40 mouse cellular contexts compared by ENCODE assay signal in genomic region chr13:56444996-56445395, GRCm38 (mm10). TPM values are rescaled to one million over a fixed set of nuclear protein-coding genes. Genes with fewer than 3 reads are reported as not detected.
"Had no signal": no experiment of that assay in that cellular context is flagged by ENCODE, and none has a peak within 500 bp of the region (broad histone marks: within the 10 kb centered on the region; RNA-seq: fewer than 3 reads in every experiment).

No protein-coding gene starts in this region.

- ATAC-seq: forebrain, embryonic 13.5 days; forebrain, embryonic 14.5 days; forebrain, embryonic 15.5 days; forebrain, embryonic 16.5 days; forebrain, postnatal 0 days had no signal

- H3K4me1 ChIP-seq: forebrain, embryonic 10.5 days had no signal

- H3K9ac ChIP-seq: embryonic facial prominence, embryonic 12.5 days; embryonic facial prominence, embryonic 13.5 days; embryonic facial prominence, embryonic 15.5 days; forebrain, embryonic 12.5 days; forebrain, embryonic 13.5 days; forebrain, embryonic 15.5 days; forebrain, postnatal 0 days had no signal

- H3K36me3 ChIP-seq: embryonic facial prominence, embryonic 10.5 days; embryonic facial prominence, embryonic 12.5 days; embryonic facial prominence, embryonic 13.5 days; embryonic facial prominence, embryonic 15.5 days; forebrain, embryonic 10.5 days; forebrain, embryonic 12.5 days; forebrain, embryonic 15.5 days had no signal

- H3K27ac ChIP-seq: embryonic facial prominence, embryonic 10.5 days; embryonic facial prominence, embryonic 12.5 days; embryonic facial prominence, embryonic 13.5 days; embryonic facial prominence, embryonic 15.5 days; forebrain, embryonic 10.5 days; forebrain, embryonic 12.5 days; forebrain, embryonic 13.5 days; forebrain, embryonic 15.5 days; gastrocnemius, adult 2 months; heart, adult 2 months had no signal

- H3K4me2 ChIP-seq: embryonic facial prominence, embryonic 12.5 days; embryonic facial prominence, embryonic 13.5 days; embryonic facial prominence, embryonic 15.5 days; forebrain, embryonic 12.5 days; forebrain, embryonic 13.5 days; forebrain, embryonic 15.5 days had no signal

- H3K4me3 ChIP-seq: embryonic facial prominence, embryonic 10.5 days; embryonic facial prominence, embryonic 12.5 days; embryonic facial prominence, embryonic 13.5 days; embryonic facial prominence, embryonic 15.5 days; erythroblast, embryonic 14.5 days; forebrain, embryonic 10.5 days; forebrain, embryonic 12.5 days; forebrain, embryonic 13.5 days; forebrain, embryonic 15.5 days; gastrocnemius, adult 2 months; heart, adult 2 months had no signal

- DNase-seq: cerebellum, adult 2 months; cerebellum, adult 8-10 months; cerebellum, adult 9-10 months; cerebellum, adult 9-11 months; cerebellum, postnatal 10 days; cerebellum, postnatal 14 days; cerebellum, postnatal 25 days; cerebellum, postnatal 36 days; embryo, embryonic 11 days; forebrain, postnatal 0 days; gastrocnemius, adult 2 months; gastrocnemius, postnatal 10 days; gastrocnemius, postnatal 14 days; gastrocnemius, postnatal 25 days; gastrocnemius, postnatal 36 days; heart, adult 18-20 months; heart, adult 2 months had no signal

- H3K9me3 ChIP-seq: embryonic facial prominence, embryonic 10.5 days; embryonic facial prominence, embryonic 13.5 days; embryonic facial prominence, embryonic 15.5 days; forebrain, embryonic 10.5 days; forebrain, embryonic 12.5 days; forebrain, embryonic 13.5 days; forebrain, embryonic 15.5 days had no signal

RNA-seq across cellular contexts. Expression of gene Slc25a48, which starts 6.8 kb away (rescaled TPM):
- total RNA-seq: common myeloid progenitor, adult 5-6 weeks; forebrain, postnatal 0 days; gastrocnemius, adult 18-20 months; gastrocnemius, adult 2 months; gastrocnemius, postnatal 25 days; gastrocnemius, postnatal 4 days; granulocyte monocyte progenitor cell, adult 5-6 weeks had no signal
- polyA plus RNA-seq: embryonic facial prominence, embryonic 10.5 days; forebrain, embryonic 10.5 days; forebrain, embryonic 11.5 days; forebrain, embryonic 12.5 days; forebrain, embryonic 13.5 days; forebrain, embryonic 15.5 days; forebrain, embryonic 16.5 days had no signal

RNA-seq across cellular contexts. Expression of gene Gm3045, which starts 18.6 kb away (rescaled TPM):
- total RNA-seq: common myeloid progenitor, adult 5-6 weeks; forebrain, postnatal 0 days; gastrocnemius, adult 18-20 months; gastrocnemius, adult 2 months; gastrocnemius, adult 8-10 months; gastrocnemius, postnatal 10 days; gastrocnemius, postnatal 14 days; gastrocnemius, postnatal 25 days; gastrocnemius, postnatal 36 days; gastrocnemius, postnatal 4 days; granulocyte monocyte progenitor cell, adult 5-6 weeks; heart, adult 18-20 months; heart, adult 2 months; heart, adult 8-10 months had no signal
- polyA plus RNA-seq: cerebellum, adult 2 months; cortical plate, adult 2 months; embryonic facial prominence, embryonic 10.5 days; embryonic facial prominence, embryonic 11.5 days; embryonic facial prominence, embryonic 12.5 days; embryonic facial prominence, embryonic 13.5 days; embryonic facial prominence, embryonic 14.5 days; erythroblast, embryonic 14.5 days; forebrain, embryonic 10.5 days; forebrain, embryonic 11.5 days; forebrain, embryonic 12.5 days; forebrain, embryonic 13.5 days; forebrain, embryonic 14.5 days; forebrain, embryonic 15.5 days; forebrain, embryonic 16.5 days; forebrain, postnatal 0 days; frontal cortex, adult 2 months; gonadal fat pad, adult 2 months; heart, adult 2 months had no signal

RNA-seq across cellular contexts. Expression of gene Il9, which starts 37.0 kb away (rescaled TPM):
- total RNA-seq: common myeloid progenitor, adult 5-6 weeks; forebrain, postnatal 0 days; gastrocnemius, adult 18-20 months; gastrocnemius, adult 2 months; gastrocnemius, adult 8-10 months; gastrocnemius, postnatal 10 days; gastrocnemius, postnatal 14 days; gastrocnemius, postnatal 25 days; gastrocnemius, postnatal 36 days; gastrocnemius, postnatal 4 days; granulocyte monocyte progenitor cell, adult 5-6 weeks; heart, adult 18-20 months; heart, adult 2 months; heart, adult 8-10 months had no signal
- polyA plus RNA-seq: cerebellum, adult 2 months; cortical plate, adult 2 months; embryonic facial prominence, embryonic 10.5 days; embryonic facial prominence, embryonic 11.5 days; embryonic facial prominence, embryonic 12.5 days; embryonic facial prominence, embryonic 13.5 days; embryonic facial prominence, embryonic 14.5 days; embryonic facial prominence, embryonic 15.5 days; erythroblast, embryonic 14.5 days; forebrain, embryonic 10.5 days; forebrain, embryonic 11.5 days; forebrain, embryonic 12.5 days; forebrain, embryonic 13.5 days; forebrain, embryonic 14.5 days; forebrain, embryonic 15.5 days; forebrain, embryonic 16.5 days; forebrain, postnatal 0 days; frontal cortex, adult 2 months; gonadal fat pad, adult 2 months; heart, adult 2 months had no signal
